Mouse (Mus musculus) inflammation-experienced regulatory T-cells, adult 6 months (primary cell): ENCODE results near the gene Ube2v1. TPM values are rescaled to one million over a fixed set of nuclear protein-coding genes. Genes with fewer than 3 reads are reported as not detected.
"Not testable (repeated sequence)": the region's sequence is repeated elsewhere in the genome, so short reads cannot be mapped to it uniquely, and the experiment has no call there.

ENCODE experiments used
- ATAC-seq: one replicate; pipeline ENCODE4 v1.8.0; 2017
- polyA plus RNA-seq, 3 experiments: library from polyadenylated mRNA; unstranded; fragments of 100-300 nt; shearing (Covaris generic); gene quantifications; one replicate each; pipeline ENCODE4 v1.2.1; 2017

The Ube2v1 gene
- polyA plus RNA-seq, 3 experiments from 2014 or later, result 370 to 426 (median 380) TPM

GRCm38 (mm10) chr2:167654911-167655600 is 23.2 kb upstream of the Ube2v1 start:
- ATAC-seq, result no peak

- no peak for ATAC-seq
Observed at GRCm38 (mm10) chr2:167652694-167653093, 20.8 kb upstream of the Ube2v1 start.

GRCm38 (mm10) chr2:167651622-167652021 is 19.7 kb upstream of the Ube2v1 start:
- ATAC-seq, result no peak

- ATAC-seq, result no peak
Observed at GRCm38 (mm10) chr2:167649290-167650032, 17.6 kb upstream of the Ube2v1 start.

- no peak for ATAC-seq
Observed at GRCm38 (mm10) chr2:167646411-167646810, 14.5 kb upstream of the Ube2v1 start.

GRCm38 (mm10) chr2:167643356-167644052 is 11.6 kb upstream of the Ube2v1 start:
- ATAC-seq, result not testable (repeated sequence)

- ATAC-seq, result no peak
Observed at GRCm38 (mm10) chr2:167642164-167642563, 10.3 kb upstream of the Ube2v1 start.

- peak; percentile 64 for ATAC-seq
Observed at GRCm38 (mm10) chr2:167641337-167641736, 9.4 kb upstream of the Ube2v1 start.

GRCm38 (mm10) chr2:167640279-167640678 is 8.4 kb upstream of the Ube2v1 start:
- ATAC-seq, result no peak

- no peak for ATAC-seq
Observed at GRCm38 (mm10) chr2:167634865-167635512, 3.1 kb upstream of the Ube2v1 start.

GRCm38 (mm10) chr2:167634338-167634770 is 2.5 kb upstream of the Ube2v1 start:
- ATAC-seq, result peak; percentile 84

GRCm38 (mm10) chr2:167633537-167633872 is 1.6 kb upstream of the Ube2v1 start:
- no peak for ATAC-seq

- no peak for ATAC-seq
Observed at GRCm38 (mm10) chr2:167632731-167633536, 1.0 kb upstream of the Ube2v1 start.

- ATAC-seq, result no peak
Observed at GRCm38 (mm10) chr2:167631181-167631590, 709 bp downstream of the Ube2v1 start.

- ATAC-seq, result no peak
Observed at GRCm38 (mm10) chr2:167630421-167630820, 1.5 kb downstream of the Ube2v1 start.

- no peak for ATAC-seq
Observed at GRCm38 (mm10) chr2:167629665-167630209, 2.2 kb downstream of the Ube2v1 start.

GRCm38 (mm10) chr2:167628872-167629271 is 3.0 kb downstream of the Ube2v1 start:
- no peak for ATAC-seq

- ATAC-seq, result no peak
Observed at GRCm38 (mm10) chr2:167627019-167627418, 4.9 kb downstream of the Ube2v1 start.

- no peak for ATAC-seq
Observed at GRCm38 (mm10) chr2:167625670-167626069, 6.2 kb downstream of the Ube2v1 start.

GRCm38 (mm10) chr2:167624368-167625075 is 7.4 kb downstream of the Ube2v1 start:
- no peak for ATAC-seq

GRCm38 (mm10) chr2:167622965-167623364 is 8.9 kb downstream of the Ube2v1 start:
- peak; percentile 64 for ATAC-seq
